Mouse (Mus musculus) embryo, embryonic 11 days (tissue): ENCODE results near the gene Ggt6.
"Not testable (repeated sequence)": the region's sequence is repeated elsewhere in the genome, so short reads cannot be mapped to it uniquely, and the experiment has no call there.

Source experiments
- DNase-seq: peaks from one replicate; pipeline ENCODE4 v3.0.0-alpha.2; 2015

Ggt6 gene

DNA sequence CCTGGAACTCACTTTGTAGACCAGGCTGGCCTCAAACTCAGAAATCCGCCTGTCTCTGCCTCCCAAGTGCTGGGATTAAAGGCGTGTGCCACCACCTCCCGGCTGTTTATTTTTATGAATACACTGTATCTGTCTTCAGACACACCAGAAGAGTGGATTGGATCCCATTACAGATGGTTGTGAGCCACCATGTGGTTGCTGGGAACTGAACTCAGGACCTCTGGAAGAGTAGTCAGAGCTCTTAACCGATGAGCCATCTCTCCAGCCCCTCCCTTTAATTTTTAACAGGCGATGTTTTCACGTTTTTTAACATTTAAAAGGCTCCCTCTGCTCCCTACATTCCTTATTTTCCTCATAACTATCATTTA lies 5.3 kb downstream of the Ggt6 start:
- not testable (repeated sequence) for DNase-seq

DNA sequence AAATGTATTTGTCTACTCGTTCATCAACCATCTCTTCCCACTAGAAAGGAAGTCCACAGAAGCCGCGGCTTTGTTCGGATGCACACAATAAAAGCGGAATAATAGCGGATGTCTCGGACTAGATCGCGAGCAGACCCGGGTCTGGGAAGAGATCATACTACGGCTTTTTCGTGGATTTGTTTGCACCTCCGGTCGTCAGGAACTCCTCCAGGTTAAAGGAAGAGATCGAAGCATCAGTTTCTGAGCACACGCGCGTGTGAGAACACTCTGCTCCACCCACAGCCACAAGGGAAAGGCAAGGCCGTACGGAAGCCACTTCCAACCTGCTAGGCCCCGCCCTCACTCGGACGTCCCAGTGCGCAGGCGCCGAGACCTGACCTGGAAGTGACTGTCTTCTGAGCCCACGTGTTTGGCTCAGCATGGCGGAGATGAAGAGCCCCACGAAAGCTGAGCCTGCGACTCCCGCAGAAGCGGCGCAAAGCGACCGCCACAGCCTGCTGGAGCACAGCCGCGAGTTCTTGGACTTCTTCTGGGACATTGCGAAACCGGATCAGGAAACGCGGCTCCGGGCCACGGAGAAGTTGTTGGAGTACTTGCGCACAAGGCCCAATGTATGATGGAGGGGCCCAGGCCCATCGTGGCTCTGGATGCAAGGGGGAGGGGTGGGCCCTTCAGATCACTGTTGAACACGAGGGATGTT lies 5.8 kb downstream of the Ggt6 start, which contains the start of gene Mybbp1a:
Mybbp1a (plus strand) TSS at position 391 of the 700 bp plus-strand sequence.
- DNase-seq: peak; percentile 97

DNA sequence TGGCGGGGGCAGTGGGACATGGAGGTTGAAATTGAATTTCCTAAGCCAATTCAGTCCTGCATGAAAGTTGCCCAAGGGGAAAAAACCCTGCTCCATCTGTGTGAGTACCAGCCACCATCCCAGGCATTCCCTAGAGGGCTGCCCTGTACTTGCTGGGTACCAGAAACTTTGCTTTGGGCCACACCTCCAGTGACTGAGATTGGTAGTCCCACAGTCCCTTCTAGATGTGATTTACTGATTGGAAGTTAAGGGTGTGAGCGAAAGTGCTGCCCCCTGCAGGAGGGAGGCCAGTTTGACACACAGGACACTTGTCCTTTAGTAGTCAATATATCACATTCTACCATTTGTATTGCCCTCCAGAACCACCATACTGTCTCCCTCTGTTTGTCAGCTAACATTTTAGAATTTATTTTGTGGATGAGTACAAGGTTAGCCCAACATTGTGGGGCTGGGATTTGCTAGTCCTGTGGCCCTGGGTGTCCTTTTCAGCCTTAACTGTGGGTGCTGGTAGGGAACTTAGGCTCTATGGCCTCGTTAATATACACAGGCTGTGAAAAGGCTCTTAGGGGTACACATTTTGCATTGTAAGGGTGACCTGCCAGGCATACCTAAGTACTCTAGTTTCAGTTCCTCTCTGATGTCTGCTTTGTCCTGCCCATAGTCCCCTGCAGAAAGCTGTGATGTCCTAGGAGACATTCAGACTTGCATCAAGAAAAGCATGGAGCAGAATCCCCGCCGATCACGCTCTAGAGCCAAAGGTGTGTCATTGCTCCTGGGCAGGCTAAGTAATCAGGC lies 11.2 kb downstream of the Ggt6 start:
- DNase-seq: no peak

DNA sequence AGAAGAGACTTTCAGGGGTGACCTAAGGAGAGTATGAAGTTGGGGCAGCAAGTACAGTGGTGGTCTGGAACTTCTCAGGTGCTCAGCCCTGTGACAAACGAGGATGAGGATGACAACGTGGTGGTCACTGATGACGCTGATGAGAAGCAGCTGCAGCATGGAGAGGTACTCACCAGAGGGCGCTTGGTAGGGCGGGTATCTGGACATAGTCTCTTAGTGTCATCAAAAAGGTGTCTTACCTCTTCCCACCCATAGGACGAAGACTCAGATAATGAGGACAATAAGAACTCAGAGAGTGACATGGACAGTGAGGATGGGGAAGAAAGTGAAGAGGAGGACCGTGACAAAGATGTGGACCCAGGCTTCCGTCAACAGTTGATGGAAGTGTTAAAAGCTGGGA lies 12.1 kb downstream of the Ggt6 start:
- no peak for DNase-seq

DNA sequence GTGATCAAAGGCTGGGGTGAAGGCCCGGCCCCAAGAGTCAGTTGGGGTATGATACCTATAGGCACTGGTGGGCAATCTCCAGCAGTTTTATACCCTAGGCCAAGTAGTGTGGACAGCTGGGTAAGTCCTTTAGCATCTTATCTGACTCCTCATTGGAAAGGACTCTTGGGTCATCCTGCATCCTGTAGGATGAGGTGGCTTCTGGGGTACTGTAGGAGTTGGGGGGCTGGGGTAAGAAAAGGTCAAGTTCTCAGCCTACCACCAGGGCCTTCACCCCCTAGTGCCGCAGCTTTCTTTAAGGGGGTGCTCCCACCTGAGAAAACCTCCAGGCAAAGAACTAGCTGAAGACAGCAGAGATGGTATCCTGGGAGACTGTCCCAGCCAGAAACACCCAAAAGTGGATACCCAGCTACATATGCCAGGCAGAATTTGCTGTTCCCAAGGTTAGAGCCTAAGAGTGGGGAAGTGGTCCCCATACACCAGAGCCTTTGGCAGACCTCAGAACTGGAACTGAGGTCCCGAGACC lies 16.9 kb downstream of the Ggt6 start:
- DNase-seq: no peak

DNA sequence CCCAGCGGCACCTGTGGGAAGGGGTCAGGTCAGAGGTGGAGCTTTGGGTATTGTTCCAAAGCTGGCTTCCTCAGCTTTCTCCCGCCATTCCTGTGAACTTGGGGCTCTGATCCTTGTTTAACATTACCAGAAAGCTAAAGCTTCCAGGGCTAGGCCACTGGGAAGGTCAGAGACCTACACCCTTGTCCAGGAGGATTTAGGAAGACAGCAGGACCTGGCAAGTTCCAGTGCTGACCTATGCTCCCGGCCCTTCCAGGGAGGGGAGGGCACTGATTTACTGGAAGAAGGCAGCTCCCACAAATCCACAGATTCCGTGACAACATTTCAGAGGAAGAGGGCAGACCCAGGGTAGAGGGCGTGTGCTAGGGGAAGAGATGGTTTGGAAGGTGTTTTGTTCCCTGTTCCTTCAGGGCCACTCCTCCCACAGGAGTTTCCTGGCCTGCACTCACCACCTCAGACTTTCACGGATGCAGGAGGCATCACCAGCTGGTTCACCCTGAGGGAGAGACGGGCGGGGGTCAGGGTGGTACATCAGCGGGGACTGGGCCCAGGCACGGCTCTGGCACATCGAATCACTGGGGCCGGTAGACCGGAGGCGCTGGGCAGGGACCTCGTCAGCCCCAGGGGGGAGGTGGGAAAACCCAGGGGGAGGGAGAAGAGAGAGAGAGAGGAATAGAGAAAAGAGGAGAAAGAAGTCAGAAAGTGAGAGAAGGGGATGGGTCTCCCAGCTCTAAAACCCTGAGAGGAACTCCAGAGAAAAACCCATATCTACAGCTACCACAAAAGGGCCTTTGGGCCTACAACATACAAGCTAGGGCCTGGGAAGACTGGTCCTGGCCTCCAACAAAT lies 18.0 kb downstream of the Ggt6 start:
- no peak for DNase-seq

DNA sequence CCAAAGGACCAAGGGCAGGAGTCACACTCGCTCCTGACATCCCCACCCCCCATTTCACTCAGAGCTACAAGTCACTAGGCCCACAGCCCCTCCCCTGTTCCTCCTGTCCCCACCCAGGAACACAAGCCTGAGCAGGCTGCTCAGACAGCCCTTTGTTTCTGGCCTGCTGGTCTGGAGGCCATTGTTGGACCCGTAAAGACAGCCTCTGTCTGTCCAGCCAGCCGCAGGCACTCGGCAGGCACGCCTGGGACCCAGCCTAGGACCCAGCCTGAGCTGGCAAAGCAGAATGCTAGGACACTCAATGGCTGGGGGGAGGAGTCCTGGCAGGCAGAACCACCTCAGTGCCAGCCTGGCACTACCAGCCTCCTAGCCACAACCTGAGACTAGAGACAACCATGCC lies 20.4 kb downstream of the Ggt6 start:
- DNase-seq: no peak

DNA sequence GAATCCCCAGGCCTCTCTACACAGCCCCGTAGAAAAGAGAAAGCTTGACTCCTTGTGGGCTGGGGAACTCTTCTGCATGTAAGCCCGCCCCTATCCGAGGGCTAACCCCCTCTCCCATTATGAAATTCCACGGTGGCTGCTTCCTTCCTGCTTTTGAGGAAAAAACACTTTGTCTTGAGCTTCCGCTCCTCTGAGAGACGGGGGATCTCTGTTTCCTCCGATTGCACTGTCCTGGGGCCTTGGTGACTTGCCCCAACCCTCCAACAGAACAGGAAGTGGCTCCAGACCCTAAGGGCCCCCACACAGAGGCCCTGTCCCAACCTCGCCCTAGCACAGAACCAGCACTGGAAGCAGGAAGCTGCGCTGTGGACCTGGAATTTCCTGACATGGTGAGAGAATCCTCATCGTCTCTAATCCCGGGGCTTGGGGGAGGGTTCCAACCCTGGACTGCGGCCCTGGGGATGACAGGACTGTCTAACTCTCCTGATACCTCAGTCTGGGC lies 22.7 kb downstream of the Ggt6 start:
- DNase-seq: no peak

DNA sequence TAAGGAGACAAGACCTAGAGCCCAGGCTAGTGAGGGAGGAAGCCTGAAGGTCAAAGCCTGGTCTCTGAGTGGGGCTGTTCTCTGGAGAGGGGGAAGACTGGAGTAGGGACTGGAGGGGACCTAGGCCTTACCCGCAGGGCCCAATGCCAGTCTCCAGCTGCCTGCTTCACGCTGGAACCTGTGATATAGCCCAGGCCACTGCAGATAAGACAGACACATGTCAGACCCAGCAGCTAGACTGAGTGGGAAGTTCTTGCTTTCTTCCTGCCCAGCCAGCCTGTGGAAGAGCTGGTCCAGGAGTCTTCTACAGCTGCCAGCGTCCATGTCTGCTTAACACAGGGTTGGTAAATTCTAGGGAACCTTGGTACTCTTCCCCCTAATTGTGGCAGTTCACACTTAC lies 23.2 kb downstream of the Ggt6 start:
- no peak for DNase-seq

DNA sequence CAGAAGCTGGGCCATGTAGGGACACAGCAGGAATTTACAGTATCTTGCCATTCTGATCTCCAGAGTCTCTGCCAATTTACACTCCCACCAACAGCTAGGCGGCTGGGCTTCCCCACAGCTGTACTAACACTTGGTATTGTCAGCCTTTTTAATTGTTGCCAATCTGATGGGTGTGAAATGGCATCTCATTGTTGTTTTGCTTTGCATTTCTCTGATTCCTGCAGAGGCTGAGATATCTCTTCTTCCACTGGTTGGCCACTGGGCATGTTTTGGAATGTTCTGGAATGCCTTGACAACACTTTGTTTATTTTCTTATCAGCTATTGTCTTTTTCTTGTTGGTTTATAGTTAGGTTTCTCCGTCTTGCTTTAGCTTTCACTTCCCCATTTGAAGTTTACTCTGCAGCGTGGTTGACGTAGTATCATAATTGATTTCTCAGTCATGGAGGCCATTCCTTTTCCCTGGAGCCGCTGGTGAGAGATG lies 26.2 kb downstream of the Ggt6 start:
- no peak for DNase-seq

DNA sequence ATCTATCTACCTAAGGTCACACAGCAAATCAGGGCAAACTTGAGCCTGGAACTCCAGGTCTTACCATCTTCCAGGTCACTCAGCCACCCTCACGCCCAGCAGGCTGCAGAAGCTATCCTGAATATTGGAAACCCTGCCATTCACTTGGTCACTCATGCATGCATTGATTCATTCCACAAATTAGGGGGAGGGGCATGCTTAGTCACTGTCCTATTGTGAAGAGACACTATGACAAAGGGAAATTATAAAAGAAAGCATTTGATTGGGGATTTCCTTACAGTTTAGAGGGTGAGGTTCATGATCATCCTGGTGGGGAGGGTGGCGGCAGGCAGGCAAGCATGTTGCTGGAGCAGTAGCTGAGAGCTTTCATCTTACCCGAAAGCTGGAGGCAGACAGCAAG lies 29.5 kb downstream of the Ggt6 start:
- no peak for DNase-seq

DNA sequence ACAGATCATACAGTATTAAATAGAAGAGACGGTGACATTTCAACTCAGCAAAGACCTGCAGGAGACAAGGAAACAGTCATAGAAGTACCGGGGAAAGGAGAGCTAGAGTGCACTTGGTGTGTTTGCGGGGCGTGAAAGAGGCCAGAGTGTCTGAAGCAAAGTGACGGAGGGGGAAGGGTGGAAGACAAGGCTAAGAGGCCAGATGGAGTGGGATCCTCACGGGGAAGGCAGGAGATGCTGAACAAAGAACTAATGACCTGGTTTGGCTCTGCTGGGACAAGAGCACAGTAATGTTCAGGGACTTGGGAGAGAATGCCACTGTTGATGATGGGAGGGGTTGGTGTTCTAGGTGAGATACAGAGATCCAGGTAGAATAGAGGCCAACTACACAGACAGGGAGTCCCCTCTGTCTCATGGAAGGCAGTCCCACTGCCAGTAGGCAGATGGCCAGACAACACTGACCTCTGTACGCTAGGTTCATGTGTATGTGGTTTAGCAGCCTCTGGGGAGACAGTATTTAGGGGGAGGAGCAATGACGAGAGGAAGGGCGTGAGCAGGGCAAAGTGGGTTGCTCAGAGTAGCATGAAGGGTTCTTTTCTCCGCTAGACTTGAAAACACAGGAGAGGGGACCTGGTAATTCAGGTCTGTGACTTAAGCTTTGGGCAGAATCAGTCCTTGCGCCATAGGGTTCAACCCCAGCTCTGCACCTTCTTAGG lies 30.8 kb downstream of the Ggt6 start:
- DNase-seq: no peak

DNA sequence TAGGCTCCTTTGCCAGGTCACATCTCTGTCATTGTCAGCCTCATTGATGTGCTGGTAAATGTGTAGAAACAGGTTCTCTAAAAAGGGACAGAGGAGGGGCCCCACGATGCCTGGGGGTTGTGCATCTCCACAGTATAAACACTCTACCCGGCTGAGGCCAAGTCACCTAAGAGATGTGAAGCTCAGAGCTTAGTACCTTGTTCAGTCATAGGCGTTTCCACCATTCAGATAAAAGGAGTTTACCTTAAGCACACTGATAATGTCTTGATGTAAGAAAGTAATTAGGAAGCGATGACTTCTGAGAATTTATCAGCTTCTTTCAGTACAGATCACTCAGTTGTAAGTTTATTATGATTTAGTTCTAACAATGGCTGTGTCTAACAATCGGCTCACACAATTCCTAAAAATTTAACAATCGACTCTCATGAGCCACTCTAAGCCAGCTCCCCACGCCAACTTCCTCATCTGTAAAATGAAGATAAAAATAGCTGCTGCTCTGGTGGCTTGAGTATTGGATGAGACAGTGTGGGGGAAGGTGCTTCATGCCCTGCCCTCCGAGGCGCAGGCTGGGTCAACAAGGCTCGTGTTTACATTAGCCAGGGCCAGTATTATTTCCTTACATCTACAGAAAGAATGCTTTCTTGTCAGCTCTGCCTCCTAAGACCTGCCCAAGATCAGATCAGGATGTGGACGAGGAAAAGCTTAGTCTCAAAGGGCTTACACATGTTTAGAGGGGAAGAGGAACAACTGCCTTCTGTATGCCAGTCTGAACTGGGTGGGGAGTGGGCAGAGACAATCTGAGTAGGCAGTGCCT lies 31.6 kb downstream of the Ggt6 start:
- DNase-seq: peak; percentile 37

DNA sequence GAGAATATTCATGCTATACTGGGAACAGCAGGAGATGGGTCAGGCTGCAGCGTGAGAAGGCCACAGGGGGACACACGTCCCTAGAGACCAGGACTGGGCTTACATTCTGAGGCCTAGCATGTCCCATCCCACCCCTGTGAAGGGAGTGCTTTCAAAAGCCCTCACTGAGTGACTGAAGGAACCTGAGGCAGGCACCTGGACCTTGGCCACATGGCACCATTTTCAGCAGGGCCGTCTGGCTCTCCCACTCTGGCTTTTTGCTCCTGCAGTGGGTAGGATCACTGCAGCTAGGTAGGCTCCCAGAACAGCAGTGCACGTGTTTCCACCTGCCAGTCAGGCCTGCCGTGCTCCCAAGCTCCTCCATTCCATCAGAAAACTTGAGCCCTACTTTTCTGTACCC lies 33.2 kb downstream of the Ggt6 start:
- no peak for DNase-seq

DNA sequence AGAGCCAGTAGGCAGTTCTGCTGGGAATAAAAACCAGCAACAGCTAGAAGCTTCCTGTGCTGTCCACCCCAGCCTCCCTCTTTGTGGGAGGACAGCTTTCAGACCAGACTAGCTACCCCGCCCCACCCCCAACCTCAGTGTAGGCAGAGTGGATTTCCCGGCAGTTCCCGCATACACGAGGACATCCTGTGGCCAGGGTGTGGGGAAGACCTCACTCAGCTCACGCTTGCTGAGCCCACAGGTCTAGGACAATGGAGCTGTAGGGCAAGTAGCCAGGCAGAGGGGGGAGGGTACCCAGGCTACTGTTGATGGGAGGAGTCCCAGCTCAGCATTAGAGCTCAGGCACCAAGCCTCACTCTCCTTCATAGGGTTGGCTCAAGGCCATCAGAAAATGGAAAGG lies 33.9 kb downstream of the Ggt6 start:
- DNase-seq: peak; percentile 53

DNA sequence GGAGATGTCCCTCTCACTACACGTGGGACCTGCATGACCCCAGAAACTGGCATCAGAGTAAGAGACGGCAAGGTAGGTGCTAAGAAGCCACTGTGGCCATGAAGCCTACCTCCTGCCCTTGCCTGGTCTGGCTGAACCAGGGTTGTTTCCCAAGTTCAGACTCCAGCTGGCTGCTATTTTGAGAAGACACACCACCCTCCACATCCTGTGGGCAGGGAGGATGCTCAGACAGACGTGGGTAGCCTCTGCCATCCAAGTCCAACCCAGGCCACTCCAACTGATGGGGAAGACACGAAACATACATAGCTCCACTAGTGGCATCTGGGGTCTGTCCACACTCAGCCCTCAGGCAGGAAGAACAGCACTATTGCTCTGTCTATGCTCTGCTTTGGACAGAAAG lies 34.7 kb downstream of the Ggt6 start:
- DNase-seq: no peak

DNA sequence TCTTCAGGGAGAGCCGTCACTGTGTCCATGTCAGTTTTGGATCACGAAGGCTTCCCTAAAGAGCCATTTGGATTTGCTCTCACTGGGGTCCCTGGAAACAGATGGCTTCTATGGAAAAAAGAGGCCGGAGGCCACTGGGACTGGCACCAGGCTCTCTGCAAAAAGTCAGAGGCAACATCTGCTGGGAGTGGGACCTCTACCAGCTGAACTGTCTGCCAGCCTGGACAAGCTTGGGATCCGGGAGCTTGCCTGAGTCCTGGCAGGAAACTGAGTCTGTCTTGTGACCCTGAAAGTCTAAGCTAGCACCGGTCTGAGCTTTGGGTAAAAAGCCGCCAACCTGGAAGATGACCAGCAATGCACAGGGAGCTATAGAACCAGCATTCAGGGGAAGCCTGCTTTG lies 36.1 kb downstream of the Ggt6 start:
- DNase-seq: no peak

DNA sequence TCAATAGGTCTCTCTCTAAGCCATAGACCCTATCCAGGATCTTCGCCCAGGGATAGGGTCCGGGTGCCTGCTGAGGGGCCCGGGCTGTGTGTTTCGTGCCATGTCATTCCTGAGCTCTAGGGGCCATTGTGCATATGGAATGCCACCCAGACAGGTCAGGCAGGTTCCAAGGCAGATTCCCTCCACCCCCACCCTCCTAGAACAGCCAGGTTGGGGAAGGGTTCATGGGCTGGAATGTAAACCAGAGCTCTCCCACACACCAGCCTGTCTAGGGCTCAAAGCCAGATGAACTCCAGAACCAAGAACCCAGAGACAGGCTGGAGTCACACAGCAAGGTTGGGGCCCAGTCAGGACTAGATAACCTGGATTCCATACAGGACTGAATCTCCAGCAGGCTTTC lies 38.2 kb downstream of the Ggt6 start:
- no peak for DNase-seq

DNA sequence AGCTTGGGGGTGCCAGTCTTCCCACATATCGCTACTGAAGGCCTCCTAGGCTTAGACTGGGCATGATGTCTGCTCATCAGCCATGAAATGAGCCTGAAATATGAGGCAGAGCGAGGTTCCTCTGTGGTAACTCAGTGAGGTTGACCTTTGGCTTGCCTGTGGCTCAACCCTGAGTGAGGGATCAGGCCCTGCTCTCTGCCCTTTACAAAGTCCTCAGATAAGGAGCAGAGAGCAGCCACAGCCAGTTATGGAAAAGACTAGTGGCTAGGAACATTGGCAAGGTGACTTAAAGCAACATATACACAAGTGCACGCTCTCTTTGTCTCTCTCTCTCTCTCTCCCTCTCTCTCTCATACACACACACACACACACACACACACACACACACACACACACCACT lies 39.6 kb downstream of the Ggt6 start:
- DNase-seq: no peak

DNA sequence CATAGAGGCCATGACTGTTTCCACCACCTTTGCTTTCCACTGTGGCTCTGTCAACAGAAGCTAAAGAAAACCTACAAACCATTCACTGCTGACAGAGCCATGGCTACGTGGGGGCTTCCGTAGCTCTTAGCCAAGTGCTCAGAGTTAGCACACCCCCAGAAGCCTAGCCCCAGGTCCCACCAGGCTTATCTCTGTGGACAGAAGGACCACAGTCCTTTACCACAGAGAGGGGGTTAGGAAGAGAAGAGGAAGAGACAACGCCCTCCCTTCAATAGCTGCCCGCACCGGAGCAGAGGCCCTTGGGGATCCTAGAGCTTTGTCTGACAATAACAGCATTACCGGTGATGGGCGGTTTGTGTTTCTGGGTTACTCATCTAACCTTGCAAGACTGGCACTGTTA lies 40.1 kb downstream of the Ggt6 start:
- DNase-seq: no peak

DNA sequence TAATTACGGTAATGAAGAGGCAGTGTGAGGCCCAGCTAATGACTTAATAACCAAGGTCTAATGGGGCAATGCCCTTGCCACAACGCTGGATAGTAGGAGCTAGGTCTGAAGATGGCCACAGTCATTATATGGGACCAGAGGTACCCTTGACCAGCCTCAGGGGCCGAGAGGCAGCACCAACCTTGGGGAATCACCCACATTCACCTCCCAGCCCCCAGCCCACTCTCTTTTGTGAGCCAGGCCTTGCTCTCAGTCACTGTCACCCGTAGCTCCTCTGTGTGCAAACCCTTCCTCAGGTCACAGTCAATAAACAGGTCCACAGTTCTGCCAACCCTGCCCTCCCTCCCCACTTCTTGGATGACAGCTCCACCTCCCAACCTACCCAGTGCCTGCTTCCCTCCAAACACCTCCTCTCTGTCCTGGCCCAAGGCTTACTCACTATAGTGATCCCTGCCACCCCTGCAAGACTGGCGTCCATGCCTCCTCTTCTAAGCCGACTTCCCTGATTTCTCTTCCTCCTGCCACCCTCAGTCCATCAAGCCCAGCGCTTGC lies 40.8 kb downstream of the Ggt6 start:
- DNase-seq: no peak
